Mouse (Mus musculus) kidney, postnatal 0 days (tissue): Measurements from ENCODE around the gene Snrnp35. TPM values are rescaled to one million over a fixed set of nuclear protein-coding genes. Genes with fewer than 3 reads are reported as not detected.

Experiments
- ATAC-seq: fragments of 200-750 bp; cut with Nextera tagmentation; replicated peaks from 2 replicates; pipeline ENCODE4 v1.8.0; 2017; ENCODE audit warnings: low read depth, moderate number of reproducible peaks, moderate TSS enrichment, moderate library complexity; ENCODE audit not compliant: low FRiP score
- DNase-seq: peaks from one replicate; pipeline ENCODE4 v3.0.0-alpha.2; 2016; ENCODE audit warnings: low spot score
- H3K27ac ChIP-seq: fragments of 300-500 bp; sonication (generic); 2 replicates; pipeline ENCODE4 v1.5.1; 2014; ENCODE audit warnings: mild to moderate bottlenecking
- H3K27me3 ChIP-seq: fragments of 300-500 bp; sonication (generic); 2 replicates; pipeline ENCODE4 v1.6.1; 2014; ENCODE audit warnings: low read length, mixed read lengths; ENCODE audit not compliant: insufficient read depth
- H3K36me3 ChIP-seq: fragments of 300-500 bp; sonication (generic); 2 replicates; pipeline ENCODE4 v1.6.1; 2014; ENCODE audit warnings: low read length, mixed read lengths; ENCODE audit not compliant: insufficient read depth
- H3K4me1 ChIP-seq: fragments of 300-500 bp; sonication (generic); replicated peaks from 2 replicates; pipeline ENCODE4 v1.6.1; 2014; ENCODE audit warnings: antibody characterized with exemption, low read length, mixed read lengths; ENCODE audit not compliant: insufficient read depth
- H3K4me2 ChIP-seq: fragments of 300-500 bp; sonication (generic); 2 replicates; pipeline ENCODE4 v1.6.1; 2014; ENCODE audit warnings: mild to moderate bottlenecking, low read length, moderate library complexity, mixed read lengths
- H3K4me3 ChIP-seq: fragments of 300-500 bp; sonication (generic); replicated peaks from 2 replicates; pipeline ENCODE4 v1.5.1; 2014; ENCODE audit warnings: low read depth, low read length
- H3K9ac ChIP-seq: fragments of 300-500 bp; sonication (generic); 2 replicates; pipeline ENCODE4 v1.6.1; 2014; ENCODE audit warnings: low read depth, low read length
- H3K9me3 ChIP-seq: fragments of 300-500 bp; sonication (generic); replicated peaks from 2 replicates; pipeline ENCODE4 v1.6.1; 2016; ENCODE audit warnings: low read length, inconsistent platforms, mixed read lengths
- CTCF ChIP-seq: IDR thresholded peaks from 2 replicates; pipeline ENCODE4 v1.5.1; 2016; ENCODE audit warnings: antibody characterized with exemption, low read depth, mild to moderate bottlenecking, moderate library complexity
- WGBS: fragments of 180-500 bp; shearing (Covaris S2); extraction: QIAGEN DNeasy Blood & Tissue Kit; methylation state at CpG from one replicate; pipeline ENCODE4 v1.1.7; 2014; 5-methylcytosine and 5-hydroxymethylcytosine counted together
- polyA plus RNA-seq: library from polyadenylated mRNA; unstranded; fragments of >200 nt; fragmentation: Nextera tagmentation; extraction: Ambion mirVana; gene quantifications from 2 replicates; pipeline ENCODE4 v1.2.1, GENCODE M21; 2015

Gene Snrnp35
- polyA plus RNA-seq, 1 experiment from 2014 or later = 17.1 TPM

DNA sequence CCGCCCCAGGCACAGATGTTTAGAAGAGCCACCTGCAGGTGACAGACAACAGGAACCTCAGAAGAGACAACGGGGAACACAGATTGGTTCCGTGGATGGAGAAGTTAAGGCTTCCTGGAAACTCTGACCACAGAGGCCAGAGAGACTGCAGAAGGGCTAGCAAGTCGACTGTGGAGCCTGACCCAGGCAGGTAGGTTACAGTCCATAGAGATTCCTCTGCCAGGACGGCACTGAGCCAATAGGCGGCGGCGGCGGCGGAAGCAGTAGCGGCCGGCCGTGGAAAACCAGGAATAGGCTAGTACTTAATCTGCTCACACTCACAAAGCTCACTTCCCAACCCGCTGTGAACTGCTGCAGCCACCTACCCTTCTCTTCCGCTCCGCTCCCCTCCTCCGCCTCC lies 53.8 kb downstream of the Snrnp35 start:
- ATAC-seq = no peak

DNA sequence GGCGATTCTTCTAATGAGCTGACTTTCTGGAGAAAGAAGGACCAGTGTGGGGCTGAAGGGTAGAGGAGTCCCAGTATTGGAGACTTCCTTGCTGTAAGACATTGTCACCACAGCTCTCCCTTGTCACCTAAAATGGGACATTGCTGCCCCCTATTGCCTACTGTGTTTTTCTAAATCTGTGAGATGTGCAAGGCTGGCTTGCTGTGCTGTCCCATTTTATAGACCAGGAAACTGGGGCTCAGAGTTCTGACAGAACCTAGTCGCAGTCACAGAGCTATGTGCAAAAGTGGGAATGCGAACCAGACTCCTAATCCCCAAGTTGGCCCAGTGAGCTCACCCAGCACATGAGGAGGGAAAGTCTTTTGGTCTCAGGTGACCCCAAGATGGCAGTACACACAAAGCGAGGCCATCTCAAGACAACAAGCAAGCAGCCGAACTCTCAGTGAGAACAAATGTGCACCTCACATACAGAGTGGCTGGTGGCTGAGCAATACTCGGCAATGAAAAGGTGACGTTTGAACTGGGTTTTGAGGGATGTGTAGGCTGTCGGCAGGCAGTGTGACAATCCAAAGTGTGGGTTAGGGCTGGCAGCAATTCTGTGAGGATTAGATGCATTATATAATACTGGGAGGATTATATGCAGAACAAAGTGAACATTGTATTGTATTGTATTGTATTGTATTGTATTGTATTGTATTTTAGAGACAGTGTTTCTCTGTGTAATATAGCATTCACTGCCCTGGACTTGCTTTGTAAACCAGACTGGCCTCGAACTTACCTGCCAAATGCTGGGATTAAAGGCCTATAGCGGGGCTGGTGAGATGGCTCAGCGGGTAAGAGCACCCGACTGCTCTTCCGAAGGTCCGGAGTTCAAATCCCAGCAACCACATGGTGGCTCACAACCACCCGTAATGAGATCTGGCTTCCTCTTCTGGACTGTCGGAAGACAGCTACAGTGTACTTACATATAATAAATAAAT lies 56.2 kb downstream of the Snrnp35 start:
- H3K9me3 ChIP-seq = no peaks in the 10 kb centered on the region
- H3K9ac ChIP-seq = no peak overlapping the region
- H3K4me2 ChIP-seq = no peak overlapping the region
- 80% methylated on average over 15 of the region's 16 CpGs for WGBS
- ATAC-seq (no peak), DNase-seq (peak; percentile 67)
- no peak overlapping the region for H3K27ac ChIP-seq
- H3K27me3 ChIP-seq = no peaks in the 10 kb centered on the region
- H3K4me3 ChIP-seq = no peak overlapping the region
- TF ChIP-seq CTCF = peak; percentile 68
- 0 out of 2 replicates have a peak, but pooled peaks cover 1% of the 10 kb centered on the region for H3K36me3 ChIP-seq
- 0 out of 2 replicates have a peak, but pooled peaks cover 8% of the 10 kb centered on the region for H3K4me1 ChIP-seq

More for the DNA sequence above, 53.8 kb downstream of the Snrnp35 start:
- peak overlapping the region; percentile 60 for H3K27ac ChIP-seq
- 0 out of 2 replicates have a peak, but pooled peaks cover 9% of the 10 kb centered on the region for H3K4me1 ChIP-seq
- H3K4me2 ChIP-seq = peak overlapping the region; percentile 49
- no peak overlapping the region for H3K4me3 ChIP-seq
- H3K36me3 ChIP-seq = no peaks in the 10 kb centered on the region
- DNase-seq = peak; percentile 73
- H3K27me3 ChIP-seq = no peaks in the 10 kb centered on the region
- TF ChIP-seq CTCF = peak; percentile 19; the same call in 1 of the 2 replicates
- WGBS = 5% methylated on average over 17 of the region's 17 CpGs
- peak overlapping the region; percentile 46 for H3K9ac ChIP-seq
- no peaks in the 10 kb centered on the region for H3K9me3 ChIP-seq

DNA sequence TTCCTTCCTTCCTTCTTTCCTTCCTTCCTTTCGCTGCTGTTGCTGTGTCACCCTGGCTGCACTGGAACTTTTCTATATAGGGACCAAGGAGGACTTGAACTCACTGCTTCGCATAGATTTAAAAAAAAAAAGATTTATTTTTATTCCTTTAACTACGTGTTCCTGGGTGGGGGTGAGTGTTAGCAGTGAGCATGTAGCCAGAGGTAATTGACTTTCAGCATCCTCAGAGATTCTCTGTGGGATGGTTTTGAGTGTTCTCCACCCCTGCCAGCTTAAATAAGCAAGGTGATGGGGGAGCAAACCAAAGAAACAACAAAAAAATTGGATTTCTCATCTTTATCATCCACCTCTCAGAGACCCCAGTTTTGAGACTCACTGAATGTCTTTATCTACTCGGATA lies 57.0 kb downstream of the Snrnp35 start:
- WGBS = 67% methylated on average over 4 of the region's 4 CpGs
- no peaks in the 10 kb centered on the region for H3K9me3 ChIP-seq
- H3K4me2 ChIP-seq = peak overlapping the region; percentile 33
- DNase-seq = no peak
- no peak overlapping the region for H3K9ac ChIP-seq
- TF ChIP-seq CTCF = no peak
- peaks cover 9% of the 10 kb centered on the region; the same call in 1 of the 2 replicates for H3K36me3 ChIP-seq
- 0 out of 2 replicates have a peak, but pooled peaks cover 8% of the 10 kb centered on the region for H3K4me1 ChIP-seq
- no peak for ATAC-seq
- no peak overlapping the region for H3K27ac ChIP-seq
- H3K27me3 ChIP-seq = no peaks in the 10 kb centered on the region
- H3K4me3 ChIP-seq = peak overlapping the region; percentile 86; the same call in 1 of the 2 replicates

DNA sequence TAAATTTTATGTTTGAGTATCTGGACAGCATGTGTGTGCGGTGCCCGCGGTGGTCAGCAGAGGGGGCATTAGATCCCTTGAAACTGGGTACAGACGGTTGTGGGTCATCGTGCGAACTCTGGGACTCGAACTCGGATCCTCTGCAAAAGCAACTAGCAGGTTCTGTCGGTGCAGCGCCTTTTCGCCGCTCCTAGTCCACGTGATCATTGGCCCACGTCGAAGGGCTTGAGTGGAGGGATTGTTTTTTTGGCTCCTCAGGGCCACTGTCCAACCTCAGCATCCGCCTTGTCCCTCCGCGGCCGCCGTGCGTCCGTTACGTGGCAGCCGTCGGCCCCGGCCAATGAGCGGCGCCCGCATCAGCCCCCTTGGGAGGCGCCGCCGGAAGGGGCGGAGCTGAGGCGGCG lies 57.5 kb downstream of the Snrnp35 start, which contains the start of gene Tmed2:
TSS of gene Tmed2 (plus strand) at position 313 of the 404 bp plus-strand sequence.
- DNase-seq = peak; percentile 98

More for the DNA sequence above, 57.5 kb downstream of the Snrnp35 start, which contains the start of gene Tmed2:
- no peaks in the 10 kb centered on the region for H3K9me3 ChIP-seq
- peaks cover 13% of the 10 kb centered on the region; the same call in 1 of the 2 replicates for H3K36me3 ChIP-seq
- peak within 1 kb of the TSS; percentile 66 for H3K4me2 ChIP-seq
- peak; percentile 55 for TF ChIP-seq CTCF
- peak within 1 kb of the TSS; percentile 94 for H3K27ac ChIP-seq
- H3K27me3 ChIP-seq = no peaks in the 10 kb centered on the region
- 0 out of 2 replicates have a peak, but pooled peaks cover 8% of the 10 kb centered on the region for H3K4me1 ChIP-seq
- ATAC-seq = peak; percentile 96
- H3K4me3 ChIP-seq = peak within 1 kb of the TSS; percentile 86
- under 1% methylated on average over 33 of the region's 35 CpGs for WGBS
- peak within 1 kb of the TSS; percentile 93 for H3K9ac ChIP-seq

Other genes starting within 250 kb of the Snrnp35 start
- 3.0 and 3.1 TPM in 2 replicates for gene Pitpnm2, start 233.4 kb upstream of the Snrnp35 start, polyA plus RNA-seq
- 5.2 and 6.0 TPM in 2 replicates for gene Mphosph9, start 155.2 kb upstream of the Snrnp35 start, polyA plus RNA-seq
- 12.0 and 13.9 TPM in 2 replicates for gene 2810006K23Rik, start 155.0 kb upstream of the Snrnp35 start, polyA plus RNA-seq
- 57.7 and 131 TPM in 2 replicates for gene Cdk2ap1, start 120.1 kb upstream of the Snrnp35 start, polyA plus RNA-seq
- 56.2 and 70.6 TPM in 2 replicates for gene Sbno1, start 57.1 kb upstream of the Snrnp35 start, polyA plus RNA-seq
- gene Kmt5a, start 43.2 kb upstream of the Snrnp35 start, polyA plus RNA-seq = 32.8 and 47.5 TPM in 2 replicates
- gene Rilpl2, start 4.8 kb upstream of the Snrnp35 start, polyA plus RNA-seq = 41.9 and 44.7 TPM in 2 replicates
- gene Rilpl1, start 48.3 kb downstream of the Snrnp35 start, polyA plus RNA-seq = 24.2 and 27.2 TPM in 2 replicates
- 561 and 572 TPM in 2 replicates for gene Tmed2, start 57.6 kb downstream of the Snrnp35 start, polyA plus RNA-seq
- gene Ddx55, start 69.7 kb downstream of the Snrnp35 start, polyA plus RNA-seq = 7.5 and 8.3 TPM in 2 replicates
- 64.4 and 66.0 TPM in 2 replicates for gene Eif2b1, start 96.0 kb downstream of the Snrnp35 start, polyA plus RNA-seq
- gene Gtf2h3, start 96.0 kb downstream of the Snrnp35 start, polyA plus RNA-seq = 44.6 and 49.3 TPM in 2 replicates
- gene Atp6v0a2, start 145.4 kb downstream of the Snrnp35 start, polyA plus RNA-seq = 33.6 and 34.5 TPM in 2 replicates
- gene Dnah10, start 242.0 kb downstream of the Snrnp35 start, polyA plus RNA-seq = 0.11 and 0.19 TPM in 2 replicates